Mouse (Mus musculus): ENCODE results near the gene Rfng.
"Not testable (repeated sequence)": the region's sequence is repeated elsewhere in the genome, so short reads cannot be mapped to it uniquely, and the experiment has no call there.

GRCm38 (mm10) chr11:120781361-120781760, 2.6 kb downstream of the Rfng start:
- TF ChIP-seq CTCF (IDR thresholded peaks at IDR 0.05; ENCODE audit: low read depth); EP300 (optimal IDR thresholded peaks at IDR 0.05): not testable (repeated sequence)

Data from stomach, postnatal 0 days (tissue).